Mouse (Mus musculus) regulatory T cell (primary cell): ENCODE measurements at regions not wholly inside any gene's neighbourhood (a gene's known extent, or its start where the extent isn't known, plus 50 kb on each side); places are given as distances from the start of the nearest gene placed in this dataset.

Experiments used
- in situ Hi-C: fragments of 300-600 bp; cut with MboI, MseI; formaldehyde crosslinking; loops from one replicate; pipeline ENCODE4 v1.15.1; 2025; ENCODE audit warnings: high pct_unique_total_duplicates

DNA sequence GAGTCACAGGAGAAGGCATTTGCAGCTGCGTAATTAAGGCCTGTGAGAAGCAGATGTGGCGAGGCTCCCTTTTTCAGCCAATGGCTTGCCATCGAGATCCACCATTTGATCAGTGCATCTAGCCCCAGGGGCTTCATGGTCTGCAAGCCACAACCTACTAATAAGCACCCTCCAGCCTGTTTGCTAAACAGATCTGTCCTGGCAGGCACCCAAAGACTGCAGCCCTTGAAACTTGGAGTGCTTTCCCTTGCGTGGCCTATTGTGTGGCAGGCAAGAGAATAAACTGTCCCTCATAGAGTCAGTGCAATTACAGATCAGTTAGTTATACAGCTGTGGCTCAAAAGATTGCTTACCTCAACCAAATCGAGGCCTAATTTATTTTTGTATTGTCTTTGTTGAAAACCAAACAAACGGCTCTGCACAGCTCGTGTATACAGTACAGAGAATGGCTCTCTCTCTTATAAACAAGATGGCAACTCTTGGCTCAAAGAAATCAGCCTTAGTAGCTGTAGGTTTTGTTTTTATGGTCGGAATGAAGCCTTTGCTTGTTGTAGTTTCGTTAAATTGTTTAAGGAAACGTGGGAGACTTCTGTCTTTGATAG, 195.9 kb upstream of the Satb2 start:
- in situ Hi-C loops: no loop called here

DNA sequence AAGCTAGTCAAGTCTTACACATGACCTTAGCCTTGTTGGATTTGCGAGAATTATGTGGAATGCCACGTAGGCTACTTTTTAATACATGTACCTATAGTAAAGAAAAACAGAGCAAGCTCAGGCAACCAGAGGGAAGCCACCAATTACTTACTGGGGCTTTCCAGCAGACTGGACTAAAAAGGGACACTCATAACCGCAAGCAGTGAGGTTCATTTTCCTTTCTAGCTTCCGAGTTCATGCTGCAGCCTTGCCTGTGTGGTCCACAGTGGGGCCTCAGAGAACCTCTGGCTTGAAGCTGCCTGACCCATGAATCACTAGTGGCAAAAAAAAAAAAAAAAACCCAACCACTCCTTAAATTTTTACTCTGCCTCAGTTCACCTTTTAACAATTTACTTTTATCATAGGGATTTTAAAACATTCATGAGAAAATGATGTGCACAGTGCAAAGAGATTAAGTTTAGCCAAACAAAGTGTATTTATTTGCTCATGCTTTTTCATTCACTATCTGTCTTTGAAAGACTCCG, 188.6 kb upstream of the 1700066M21Rik start:
- in situ Hi-C loops: no loop called here

DNA sequence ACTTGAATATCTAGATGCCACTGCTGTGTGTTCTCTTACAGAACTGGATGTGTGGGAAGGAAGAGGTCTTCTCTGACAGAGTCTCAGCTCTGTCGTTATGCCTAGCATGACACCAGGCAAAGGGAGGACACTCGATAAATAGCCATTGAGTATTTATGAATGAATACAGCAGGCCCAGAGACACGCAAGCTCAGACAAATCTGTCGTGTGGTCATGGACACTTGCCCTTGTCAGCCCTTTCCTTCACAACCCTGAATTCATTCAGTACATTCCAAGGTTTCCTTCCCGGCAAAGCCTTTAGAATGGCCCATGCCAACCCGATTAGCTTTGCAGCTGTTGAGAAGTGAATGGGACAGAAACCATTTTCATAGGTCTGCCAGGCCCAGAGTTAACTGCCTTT, 176.1 kb upstream of the 1700066M21Rik start:
- in situ Hi-C loops: loop anchor here (10.0 kb wide), 1 partner anchor 1326 kb away; no protein-coding TSS in a partner anchor

DNA sequence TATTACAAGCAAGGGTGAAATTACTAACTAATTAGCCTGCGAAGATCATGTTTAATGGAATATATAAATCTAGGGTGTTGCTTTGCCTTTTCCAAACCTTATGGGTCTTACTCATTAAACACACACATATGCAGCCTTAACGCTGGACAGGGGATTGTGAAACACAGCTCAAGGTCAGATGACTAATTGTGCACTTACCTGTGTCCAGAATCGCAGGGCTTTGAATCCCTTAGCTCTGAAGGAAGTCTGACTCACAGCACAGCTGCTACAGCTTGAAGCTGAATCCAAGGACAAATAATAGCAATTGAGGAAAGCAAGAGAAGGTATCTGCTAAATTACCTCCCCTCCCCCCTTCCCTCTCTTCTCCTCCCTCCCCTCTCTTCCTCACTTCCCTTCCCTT, 173.1 kb upstream of the 1700066M21Rik start:
- in situ Hi-C loops: loop anchor here (10.0 kb wide), 1 partner anchor 1330 kb away; no protein-coding TSS in a partner anchor

DNA sequence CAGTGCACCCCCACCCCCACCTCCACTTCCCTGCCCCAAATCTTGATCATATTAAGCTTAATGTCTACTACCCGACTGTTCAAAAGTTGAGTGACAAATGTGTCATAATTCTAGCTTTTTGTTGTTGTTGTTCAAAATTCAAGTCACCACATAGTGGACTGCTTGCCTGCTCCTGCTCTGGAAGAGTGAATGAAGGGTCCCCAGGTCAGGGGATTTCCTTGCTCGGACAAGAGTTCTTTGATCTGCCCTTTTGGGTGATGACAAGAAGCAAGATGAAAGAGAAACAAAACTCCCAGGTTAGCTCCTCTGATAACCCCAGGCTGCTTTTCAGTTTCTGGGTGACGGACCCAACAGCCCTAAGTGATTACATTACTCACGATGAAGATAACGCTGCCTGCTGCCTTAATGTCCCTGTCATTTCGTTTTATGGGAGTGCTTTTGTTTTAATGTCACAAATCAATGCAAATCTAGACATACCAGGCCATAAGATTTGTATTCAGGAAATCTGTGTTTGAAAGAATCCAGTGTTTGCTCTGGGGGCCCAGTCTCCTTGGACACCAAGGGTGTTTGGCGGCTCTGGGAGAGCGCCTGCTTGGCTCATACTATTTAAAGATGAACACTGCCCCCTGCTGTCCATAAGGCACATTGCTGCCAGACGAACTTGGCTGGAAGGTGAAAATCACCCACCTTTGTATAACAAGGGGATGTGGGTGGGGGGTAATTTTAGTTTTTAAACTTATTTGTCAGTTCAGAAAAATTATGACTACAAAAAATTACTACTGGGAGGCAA, 172.0 kb upstream of the 1700066M21Rik start:
- in situ Hi-C loops: loop anchor here (10.0 kb wide), 1 partner anchor 1331 kb away; no protein-coding TSS in a partner anchor

DNA sequence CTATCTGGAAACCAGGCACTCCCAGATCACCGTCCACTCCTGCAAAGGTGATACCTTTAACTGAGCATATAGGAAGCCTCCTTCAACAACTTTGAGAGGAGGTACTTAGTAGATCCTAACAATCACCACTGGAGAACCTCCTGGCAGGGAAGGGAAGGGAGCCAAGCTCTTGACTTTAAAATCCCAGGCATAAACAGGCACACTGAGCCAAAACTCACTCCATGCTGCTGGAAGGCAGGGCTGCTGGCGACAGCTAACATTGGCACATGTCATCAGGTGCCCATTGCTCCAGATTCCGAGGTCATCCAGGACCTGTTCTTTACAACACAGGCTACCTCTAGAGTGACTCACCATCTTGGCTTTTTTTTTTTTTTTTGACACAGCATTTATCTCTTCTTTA, 170.9 kb upstream of the 1700066M21Rik start:
- in situ Hi-C loops: loop anchor here (10.0 kb wide), 1 partner anchor 1332 kb away; no protein-coding TSS in a partner anchor

DNA sequence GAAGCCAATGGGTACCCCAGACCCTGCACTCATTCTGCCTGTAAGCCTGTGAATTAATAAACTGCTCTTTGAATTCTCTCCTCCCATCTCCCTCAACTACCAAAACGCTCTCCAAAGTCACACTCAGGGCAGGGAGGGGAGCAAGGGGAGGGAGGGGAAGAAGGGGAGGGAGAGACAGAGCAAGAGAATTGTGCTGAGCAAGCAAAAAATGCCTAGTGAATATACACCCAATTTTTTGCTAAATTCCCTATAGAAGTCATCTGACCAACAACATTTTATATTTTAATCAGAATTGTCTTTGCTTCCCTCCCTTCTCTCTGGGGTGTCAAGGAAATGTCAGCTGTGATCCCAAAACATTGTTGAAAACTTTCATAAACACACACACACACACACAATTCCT, 170.5 kb upstream of the 1700066M21Rik start:
- in situ Hi-C loops: loop anchor here (10.0 kb wide), 1 partner anchor 1332 kb away; no protein-coding TSS in a partner anchor

DNA sequence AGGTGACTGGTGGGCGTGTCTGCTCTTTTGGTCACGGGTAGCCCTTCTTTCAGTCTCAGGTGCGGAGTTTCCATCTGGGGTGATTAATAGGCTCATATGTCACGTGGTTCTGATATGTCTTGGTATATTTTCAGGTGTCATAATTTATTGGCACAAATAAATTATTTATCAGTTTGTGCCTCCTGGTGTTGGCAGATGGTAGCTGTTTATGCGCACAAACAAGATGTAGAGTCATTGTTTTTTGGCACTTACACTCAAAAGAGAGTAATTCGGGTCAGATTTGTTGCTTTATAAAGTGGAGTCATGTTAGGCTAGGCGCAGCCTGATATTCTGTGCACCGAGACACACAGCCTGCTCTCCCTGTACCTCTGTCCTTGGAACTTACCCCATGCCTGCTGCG, 169.0 kb upstream of the 1700066M21Rik start:
- in situ Hi-C loops: loop anchor here (10.0 kb wide), 1 partner anchor 1334 kb away; no protein-coding TSS in a partner anchor

DNA sequence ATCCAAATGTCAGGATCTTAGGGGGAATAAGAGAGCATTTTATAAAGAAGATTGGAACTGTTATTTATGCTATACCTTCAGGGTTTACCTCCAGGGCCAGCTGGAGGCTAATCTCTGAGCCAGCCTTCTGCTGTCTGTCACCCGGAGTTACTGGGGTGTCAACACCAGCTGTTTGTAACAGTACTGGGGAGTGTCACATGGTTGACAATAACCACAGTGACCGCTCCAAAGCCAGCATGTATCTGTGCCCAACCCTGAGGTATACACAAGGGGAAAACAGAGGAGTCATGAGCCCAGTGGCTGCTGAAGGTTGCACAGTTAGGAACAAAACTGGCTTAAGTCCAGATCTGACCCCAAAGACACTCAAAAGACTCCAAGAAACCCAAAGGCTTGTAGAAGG, 168.1 kb upstream of the 1700066M21Rik start:
- in situ Hi-C loops: loop anchor here (10.0 kb wide), 1 partner anchor 1334 kb away; no protein-coding TSS in a partner anchor

DNA sequence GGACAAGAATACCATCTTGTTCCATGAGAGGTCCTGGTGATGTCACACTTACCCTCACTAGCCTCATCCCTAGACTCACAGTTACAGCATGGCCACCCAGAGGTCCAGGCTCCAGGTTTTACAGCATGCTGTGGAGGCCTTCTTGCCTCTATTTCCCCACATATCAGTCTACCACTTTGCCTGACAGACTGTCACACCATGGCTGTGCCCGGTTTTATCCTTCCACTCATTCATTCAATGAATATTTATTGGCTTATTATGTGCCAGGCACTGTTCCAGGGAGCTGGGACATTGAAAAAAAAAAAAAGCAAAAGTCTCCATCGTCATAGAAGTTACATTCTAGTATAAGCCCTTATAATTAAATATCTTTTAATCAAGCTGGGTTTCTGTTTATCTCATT, 166.4 kb upstream of the 1700066M21Rik start:
- in situ Hi-C loops: no loop called here

DNA sequence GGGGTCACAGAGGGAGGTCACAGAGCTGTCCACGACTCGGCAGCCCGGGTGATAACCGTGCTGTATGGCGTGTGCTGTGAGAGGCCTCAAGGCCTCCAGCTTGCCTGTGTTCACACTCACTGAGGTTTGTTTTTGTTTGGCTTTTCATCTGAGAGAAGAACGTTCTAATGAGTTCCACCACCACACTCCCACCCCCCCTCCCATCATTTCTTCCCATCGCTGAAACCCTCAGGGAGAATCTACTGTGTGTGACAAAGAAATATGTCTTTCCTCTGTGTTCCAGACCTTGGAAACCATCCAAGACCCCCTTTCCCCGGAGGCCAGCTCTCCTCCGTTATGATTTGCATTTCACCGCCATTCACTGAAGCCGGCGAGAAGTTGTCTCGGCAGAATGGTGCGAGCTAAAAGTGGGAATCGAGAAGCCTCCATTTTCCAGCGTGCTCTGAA, 164.0 kb upstream of the 1700066M21Rik start:
- in situ Hi-C loops: no loop called here

DNA sequence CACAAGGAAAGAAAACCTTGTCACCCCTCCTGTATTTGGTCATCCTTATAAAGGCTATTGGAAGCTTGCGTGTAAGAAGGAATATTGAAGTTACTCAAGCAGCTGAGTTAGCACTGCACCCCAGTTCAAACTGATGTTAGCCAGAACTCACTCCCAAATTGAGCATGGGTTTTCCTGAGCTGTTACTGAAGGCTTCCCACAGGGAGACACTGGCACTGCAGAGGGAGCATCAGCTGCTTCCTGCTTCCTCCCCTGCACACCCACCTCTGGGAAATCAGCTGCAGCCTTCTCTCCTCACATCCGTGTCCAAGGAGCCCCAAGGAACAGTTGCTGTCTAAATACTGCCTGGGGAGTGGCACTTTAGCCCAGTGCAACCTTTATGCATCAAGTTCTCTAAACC, 163.2 kb upstream of the 1700066M21Rik start:
- in situ Hi-C loops: no loop called here

DNA sequence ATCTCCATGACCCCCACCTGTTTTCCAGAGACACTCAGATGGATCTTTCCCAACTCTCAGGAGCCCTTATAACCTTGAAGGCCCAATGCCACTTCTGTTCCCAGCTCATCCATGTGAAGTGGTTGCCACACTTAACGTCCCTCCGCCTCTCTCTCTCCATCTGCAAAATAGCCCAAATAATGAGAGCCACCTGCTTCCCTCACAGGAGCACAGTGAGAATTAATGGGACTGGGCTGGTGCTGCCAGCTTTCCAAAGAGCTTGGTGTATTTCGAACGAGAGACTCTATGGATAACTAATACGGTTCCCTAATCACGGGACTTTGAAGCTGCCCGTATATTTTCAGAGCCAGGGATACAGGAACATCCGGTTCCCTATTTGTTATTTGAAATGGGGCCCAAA, 159.8 kb upstream of the 1700066M21Rik start:
- in situ Hi-C loops: no loop called here

DNA sequence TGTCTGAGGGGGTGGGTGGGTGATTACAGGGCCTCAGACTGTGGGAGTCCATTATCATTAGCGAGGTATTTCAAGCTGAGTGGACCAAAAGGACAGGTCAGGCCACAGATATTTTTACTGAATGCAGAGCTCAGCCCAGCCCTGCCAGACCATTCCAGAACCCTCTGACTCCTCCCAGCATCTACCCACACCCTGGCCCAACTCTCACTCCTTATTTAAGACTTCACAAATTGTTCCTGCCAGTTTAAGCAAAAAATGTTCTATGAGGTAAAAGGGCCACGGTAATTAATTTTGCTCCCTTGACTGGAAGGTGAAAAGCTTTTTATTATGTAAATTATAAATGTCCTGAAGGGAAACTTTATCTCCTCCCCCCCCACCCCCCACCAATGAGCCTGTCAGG, 159.3 kb upstream of the 1700066M21Rik start:
- in situ Hi-C loops: no loop called here

DNA sequence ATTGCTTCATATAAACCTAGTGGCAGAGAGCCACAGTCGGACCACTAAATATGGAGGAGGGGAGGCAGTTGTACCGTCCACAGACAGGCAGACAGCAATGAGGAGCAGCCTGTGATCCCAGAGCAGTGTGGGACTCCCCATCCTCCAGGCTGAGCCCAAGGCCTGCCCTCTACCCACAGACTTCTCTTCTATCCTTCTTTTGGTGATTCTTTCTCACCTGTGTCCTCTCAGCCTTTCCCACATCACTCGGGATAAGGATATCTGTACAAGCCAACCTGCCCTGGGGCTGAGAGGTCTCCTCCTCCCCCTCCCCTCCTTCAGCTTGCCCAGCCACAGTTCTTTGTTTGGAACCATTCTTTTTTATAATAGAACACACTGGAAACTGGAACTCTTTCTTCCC, 158.8 kb upstream of the 1700066M21Rik start:
- in situ Hi-C loops: no loop called here

DNA sequence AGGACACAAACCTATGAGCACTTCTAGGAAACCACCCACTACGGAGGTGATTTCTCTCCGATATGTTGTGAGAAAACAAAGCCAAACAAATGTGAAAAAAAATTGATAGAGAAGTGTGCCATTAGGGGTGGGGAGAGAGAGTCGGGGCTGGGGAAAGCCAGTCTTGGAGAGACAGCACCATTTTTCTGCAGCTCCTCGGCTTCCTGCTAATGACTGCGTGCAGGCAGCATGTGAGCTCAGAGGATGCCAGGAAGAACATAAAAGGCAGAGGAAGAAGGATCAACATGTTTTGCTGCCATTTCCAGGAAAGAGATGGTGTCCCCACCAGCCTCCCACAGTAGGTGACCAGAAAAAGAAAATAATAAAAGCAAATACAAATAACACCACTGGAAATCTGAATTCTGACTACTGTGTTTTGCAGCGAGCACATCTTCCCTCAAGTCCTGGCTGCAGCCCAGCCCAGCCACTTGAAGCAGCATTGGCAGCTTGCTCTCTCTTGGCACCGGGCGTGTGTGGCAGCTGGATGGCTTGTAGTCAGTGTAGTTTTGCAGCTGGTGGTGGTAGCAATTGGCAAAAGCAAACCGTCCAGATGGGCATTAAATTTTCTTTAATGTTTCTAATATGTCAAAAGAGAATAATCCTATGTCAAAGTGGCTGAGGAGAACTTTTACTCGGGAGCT, 152.9 kb upstream of the 1700066M21Rik start:
- in situ Hi-C loops: no loop called here

DNA sequence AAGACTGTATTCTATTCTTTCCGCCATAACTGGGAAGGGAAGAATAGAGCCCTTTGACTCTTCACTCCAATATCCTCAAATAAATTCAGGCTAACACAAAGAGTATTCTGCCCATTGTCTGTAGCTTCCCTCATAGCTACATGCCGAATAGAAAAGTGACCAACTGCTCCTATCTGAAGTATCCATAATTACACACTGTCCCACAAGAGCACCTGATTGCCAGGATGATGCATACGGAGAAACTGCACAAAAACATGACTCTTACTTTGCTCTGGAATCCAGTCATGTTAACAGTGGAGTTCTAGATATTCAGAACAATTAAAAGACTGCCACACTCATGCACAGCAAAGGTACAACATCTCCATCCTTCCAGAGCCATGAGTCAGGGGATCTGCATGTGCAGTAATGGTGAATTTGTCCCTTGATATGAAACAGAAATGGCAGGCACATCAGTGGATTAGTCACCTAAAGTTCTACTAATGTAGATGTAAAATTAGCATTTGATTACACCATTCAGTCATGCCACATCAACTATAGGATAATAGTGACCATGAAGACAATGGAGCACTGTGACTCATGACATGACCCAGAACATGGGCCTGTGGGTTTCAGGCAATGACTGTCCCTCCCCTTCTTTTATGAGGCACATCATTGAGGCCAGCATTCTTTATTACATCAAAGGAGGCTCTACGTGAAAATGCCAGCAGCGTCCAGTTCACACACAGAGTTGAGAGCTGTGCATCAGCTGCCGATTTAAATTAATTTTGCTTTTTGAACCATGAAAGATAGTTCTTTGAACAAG, 133.6 kb upstream of the 1700066M21Rik start:
- in situ Hi-C loops: no loop called here

DNA sequence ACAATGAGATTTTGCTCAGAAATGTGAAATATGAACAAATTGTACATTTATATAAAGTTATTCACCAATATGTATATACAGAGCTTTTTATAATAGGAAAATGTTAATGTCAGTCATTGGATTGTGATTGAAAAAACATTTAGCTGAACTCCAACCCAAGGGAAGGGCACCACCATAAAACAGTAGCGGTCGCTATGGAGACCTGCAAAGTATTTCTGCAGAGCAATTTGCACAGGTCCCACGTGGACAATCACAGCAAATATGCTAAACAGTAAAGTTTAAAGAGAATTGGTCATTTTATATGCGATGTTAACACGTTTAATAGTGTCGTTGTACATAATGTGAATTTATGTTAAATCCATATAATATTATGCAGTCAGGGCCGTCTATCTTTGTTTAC, 117.8 kb upstream of the 1700066M21Rik start:
- in situ Hi-C loops: no loop called here

DNA sequence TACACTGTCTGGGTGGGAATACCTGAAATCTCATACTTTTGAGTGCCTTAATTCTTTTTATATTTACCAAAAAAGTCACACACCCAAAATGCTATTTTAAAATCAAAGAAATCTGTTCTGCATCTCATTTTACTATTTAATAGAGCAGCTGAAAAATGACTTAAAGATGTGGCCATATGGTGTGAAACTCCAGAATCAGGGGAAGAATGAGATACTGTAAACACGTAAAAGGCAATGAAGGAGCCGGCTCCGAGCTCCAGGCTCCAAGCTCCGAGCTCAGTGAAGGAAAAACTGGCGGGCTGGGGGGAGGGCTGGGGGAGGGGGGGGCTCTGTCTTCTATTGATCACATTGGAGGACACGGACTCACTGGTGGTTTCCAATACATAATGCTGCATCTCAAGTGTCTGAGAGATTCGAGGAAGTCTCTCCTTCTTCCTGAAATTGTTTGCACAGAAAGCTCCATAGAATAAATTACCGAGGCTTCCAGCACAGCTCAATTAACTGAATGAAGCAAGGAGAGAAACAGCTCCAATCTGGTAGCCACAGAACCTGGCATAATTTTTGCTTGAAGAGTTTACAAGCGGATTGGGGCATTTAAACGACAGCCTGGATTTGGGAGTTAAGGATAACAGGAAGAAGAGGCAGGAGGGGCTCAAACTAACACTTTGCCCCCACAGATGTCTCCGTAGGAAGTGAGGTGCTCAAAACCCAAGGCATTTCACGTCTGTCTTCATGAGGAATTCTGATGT, 112.2 kb upstream of the 1700066M21Rik start:
- in situ Hi-C loops: no loop called here

DNA sequence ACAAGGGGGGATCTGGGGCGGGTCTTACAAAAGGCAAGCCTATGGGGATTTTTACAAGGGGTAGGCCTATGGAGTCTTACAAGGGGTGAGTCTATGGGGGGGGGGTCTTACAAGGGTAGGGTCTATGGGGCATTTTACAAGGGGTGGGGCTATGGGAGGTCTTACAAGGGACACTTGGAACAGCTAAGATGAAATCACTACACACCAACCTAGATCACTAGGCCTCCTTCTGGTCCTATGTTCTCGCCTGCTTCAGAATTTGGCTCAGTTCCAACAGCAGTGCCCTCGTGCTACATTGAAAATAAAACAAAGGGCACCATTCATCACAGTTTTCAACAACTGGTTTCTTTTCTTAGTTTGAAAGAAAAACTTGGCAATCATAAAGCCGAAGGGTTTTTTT, 110.7 kb upstream of the 1700066M21Rik start:
- in situ Hi-C loops: no loop called here
